Mouse (Mus musculus): ENCODE results near the gene Olfr1206. TPM values are rescaled to one million over a fixed set of nuclear protein-coding genes. Genes with fewer than 3 reads are reported as not detected.

The Olfr1206 gene
- total RNA-seq (2015), result not detected in 2 replicates
- total RNA-seq (2017), result not detected in 2 replicates

- no peak for ATAC-seq (ENCODE audit: poor library complexity, severe bottlenecking)
These were observed at the start of gene Olfr1206 for GRCm38 (mm10) chr2:88862931-88863330. Olfr1206 (plus strand) TSS chr2:88863231.

DNA sequence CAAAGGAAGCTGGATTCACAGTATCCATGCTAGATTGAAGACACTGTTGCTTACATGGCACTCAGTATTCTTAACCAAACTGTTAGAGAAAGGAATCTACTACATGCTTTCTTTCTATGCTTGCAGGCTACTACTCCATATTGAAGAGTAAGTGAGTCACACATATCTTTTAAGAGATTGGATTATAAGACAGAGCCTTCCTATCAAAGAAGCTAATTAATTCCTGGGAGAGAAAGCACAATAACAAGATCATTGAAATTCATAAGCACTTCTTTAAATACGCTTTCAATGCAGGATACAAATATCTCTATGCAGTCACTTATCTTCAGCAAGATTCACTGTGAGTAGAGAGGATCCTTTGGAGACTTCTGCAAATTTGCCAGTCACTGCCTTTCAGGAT is 48.8 kb upstream of the Olfr1206 start, which contains the start of gene Olfr1202:
TSS of gene Olfr1202 (plus strand) at position 301 of the 400 bp plus-strand sequence.
- ATAC-seq (ENCODE audit: poor library complexity, severe bottlenecking), result no peak

DNA sequence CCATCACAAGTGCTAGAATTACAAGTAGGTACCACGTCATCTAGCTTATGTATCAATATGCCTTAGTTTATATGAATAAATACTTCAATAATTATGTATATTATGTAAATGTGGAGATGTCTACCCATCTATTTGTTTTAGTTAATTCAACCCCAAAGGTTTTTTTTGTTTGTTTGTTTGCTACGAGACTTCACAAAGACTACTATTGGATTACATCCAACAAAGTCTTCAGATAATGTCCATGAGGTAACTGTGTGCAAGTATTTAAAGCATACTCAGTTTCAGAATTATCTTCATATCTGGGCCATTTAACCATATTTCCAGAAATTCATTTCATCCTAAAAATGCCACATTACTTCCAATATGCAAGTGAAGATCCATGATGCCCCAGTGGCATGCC is 33.6 kb upstream of the Olfr1206 start, which contains the start of gene Olfr1205:
TSS of gene Olfr1205 (plus strand) at position 301 of the 400 bp plus-strand sequence.
- ATAC-seq (ENCODE audit: poor library complexity, severe bottlenecking), result no peak

DNA sequence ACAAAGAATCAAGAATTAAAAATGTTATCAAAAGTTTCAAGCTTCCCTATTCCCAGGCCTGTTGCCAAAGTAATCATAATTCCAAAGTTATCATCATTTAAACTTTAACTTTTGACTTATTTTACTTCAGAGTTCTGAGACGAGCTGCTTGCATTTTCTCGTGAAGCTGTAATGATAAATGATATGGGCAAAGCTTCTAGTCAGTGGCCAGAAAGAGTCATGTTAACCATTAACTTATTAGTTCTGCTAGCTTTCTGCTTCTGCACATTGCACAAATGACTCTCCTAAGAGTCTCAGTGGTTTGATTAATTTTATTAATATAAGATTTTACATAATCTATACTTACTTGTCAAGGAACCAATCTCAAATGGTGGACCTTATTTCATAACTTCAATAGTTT is 24.6 kb upstream of the Olfr1206 start:
- ATAC-seq (ENCODE audit: poor library complexity, severe bottlenecking), result no peak

- ATAC-seq (ENCODE audit: poor library complexity, severe bottlenecking), result no peak
These were observed 14.0 kb upstream of the Olfr1206 start, which contains the start of gene Olfr1204 for GRCm38 (mm10) chr2:88848992-88849391. Olfr1204 (plus strand) TSS chr2:88849292.

GRCm38 (mm10) chr2:88902211-88902610 is 39.2 kb downstream of the Olfr1206 start, which contains the start of gene Olfr1208:
Olfr1208 (minus strand) TSS chr2:88902311.
- no peak for ATAC-seq (ENCODE audit: poor library complexity, severe bottlenecking)

- no peak for ATAC-seq (ENCODE audit: poor library complexity, severe bottlenecking)
These were observed 52.0 kb downstream of the Olfr1206 start, which contains the start of gene Olfr1209 for GRCm38 (mm10) chr2:88915057-88915456. Olfr1209 (minus strand) TSS chr2:88915157.

Other genes starting within 250 kb of the Olfr1206 start
- not detected in 2 replicates for gene Olfr1191-ps1, start 222.7 kb upstream of the Olfr1206 start, total RNA-seq (2015)
- not detected in 2 replicates for gene Olfr1191-ps1, start 222.7 kb upstream of the Olfr1206 start, total RNA-seq (2017)
- gene Olfr1192-ps1, start 214.7 kb upstream of the Olfr1206 start, total RNA-seq (2015), result not detected in 2 replicates
- not detected in 2 replicates for gene Olfr1192-ps1, start 214.7 kb upstream of the Olfr1206 start, total RNA-seq (2017)
- not detected in 2 replicates for gene Olfr1193, start 187.6 kb upstream of the Olfr1206 start, total RNA-seq (2015)
- gene Olfr1193, start 187.6 kb upstream of the Olfr1206 start, total RNA-seq (2017), result not detected in 2 replicates
- gene Olfr1195, start 174.0 kb upstream of the Olfr1206 start, total RNA-seq (2015), result not detected in 2 replicates
- not detected in 2 replicates for gene Olfr1195, start 174.0 kb upstream of the Olfr1206 start, total RNA-seq (2017)
- gene Olfr1196, start 158.6 kb upstream of the Olfr1206 start, total RNA-seq (2015), result not detected in 2 replicates
- not detected in 2 replicates for gene Olfr1196, start 158.6 kb upstream of the Olfr1206 start, total RNA-seq (2017)
- gene Olfr1197, start 130.9 kb upstream of the Olfr1206 start, total RNA-seq (2015), result not detected in 2 replicates
- not detected in 2 replicates for gene Olfr1197, start 130.9 kb upstream of the Olfr1206 start, total RNA-seq (2017)
- gene Olfr1198, start 111.9 kb upstream of the Olfr1206 start, total RNA-seq (2015), result not detected in 2 replicates
- not detected in 2 replicates for gene Olfr1198, start 111.9 kb upstream of the Olfr1206 start, total RNA-seq (2017)
- not detected in 2 replicates for gene Olfr1199, start 102.8 kb upstream of the Olfr1206 start, total RNA-seq (2015)
- gene Olfr1199, start 102.8 kb upstream of the Olfr1206 start, total RNA-seq (2017), result not detected in 2 replicates
- gene Olfr1200, start 92.7 kb upstream of the Olfr1206 start, total RNA-seq (2015), result not detected in 2 replicates
- not detected in 2 replicates for gene Olfr1200, start 92.7 kb upstream of the Olfr1206 start, total RNA-seq (2017)
- not detected in 2 replicates for gene Olfr1201, start 70.2 kb upstream of the Olfr1206 start, total RNA-seq (2015)
- gene Olfr1201, start 70.2 kb upstream of the Olfr1206 start, total RNA-seq (2017), result not detected in 2 replicates
- not detected in 2 replicates for gene Olfr1202, start 48.7 kb upstream of the Olfr1206 start, total RNA-seq (2015)
- not detected in 2 replicates for gene Olfr1202, start 48.7 kb upstream of the Olfr1206 start, total RNA-seq (2017)
- gene Olfr1205, start 33.5 kb upstream of the Olfr1206 start, total RNA-seq (2015), result not detected in 2 replicates
- not detected in 2 replicates for gene Olfr1205, start 33.5 kb upstream of the Olfr1206 start, total RNA-seq (2017)
- gene Olfr1204, start 13.9 kb upstream of the Olfr1206 start, total RNA-seq (2015), result not detected in 2 replicates
- gene Olfr1204, start 13.9 kb upstream of the Olfr1206 start, total RNA-seq (2017), result not detected in 2 replicates
- gene Olfr1208, start 39.1 kb downstream of the Olfr1206 start, total RNA-seq (2015), result not detected in 2 replicates
- not detected in 2 replicates for gene Olfr1208, start 39.1 kb downstream of the Olfr1206 start, total RNA-seq (2017)
- not detected in 2 replicates for gene Olfr1209, start 51.9 kb downstream of the Olfr1206 start, total RNA-seq (2015)
- not detected in 2 replicates for gene Olfr1209, start 51.9 kb downstream of the Olfr1206 start, total RNA-seq (2017)
- not detected in 2 replicates for gene Olfr1211, start 74.9 kb downstream of the Olfr1206 start, total RNA-seq (2015)
- gene Olfr1211, start 74.9 kb downstream of the Olfr1206 start, total RNA-seq (2017), result not detected in 2 replicates
- not detected in 2 replicates for gene Olfr1212, start 90.7 kb downstream of the Olfr1206 start, total RNA-seq (2015)
- not detected in 2 replicates for gene Olfr1212, start 90.7 kb downstream of the Olfr1206 start, total RNA-seq (2017)
- gene Gm13762, start 117.0 kb downstream of the Olfr1206 start, total RNA-seq (2015), result not detected in 2 replicates
- gene Gm13762, start 117.0 kb downstream of the Olfr1206 start, total RNA-seq (2017), result not detected in 2 replicates
- not detected in 2 replicates for gene Olfr1214, start 129.4 kb downstream of the Olfr1206 start, total RNA-seq (2015)
- not detected in 2 replicates for gene Olfr1214, start 129.4 kb downstream of the Olfr1206 start, total RNA-seq (2017)
- not detected in 2 replicates for gene Olfr1215, start 143.7 kb downstream of the Olfr1206 start, total RNA-seq (2015)
- gene Olfr1215, start 143.7 kb downstream of the Olfr1206 start, total RNA-seq (2017), result not detected in 2 replicates
- not detected in 2 replicates for gene Olfr1216, start 155.1 kb downstream of the Olfr1206 start, total RNA-seq (2015)
- gene Olfr1216, start 155.1 kb downstream of the Olfr1206 start, total RNA-seq (2017), result not detected in 2 replicates
- gene Olfr1217, start 168.8 kb downstream of the Olfr1206 start, total RNA-seq (2015), result not detected in 2 replicates
- not detected in 2 replicates for gene Olfr1217, start 168.8 kb downstream of the Olfr1206 start, total RNA-seq (2017)
- gene Olfr1218, start 198.0 kb downstream of the Olfr1206 start, total RNA-seq (2015), result not detected in 2 replicates
- not detected in 2 replicates for gene Olfr1218, start 198.0 kb downstream of the Olfr1206 start, total RNA-seq (2017)
- not detected in 2 replicates for gene Olfr1219, start 220.3 kb downstream of the Olfr1206 start, total RNA-seq (2015)
- gene Olfr1219, start 220.3 kb downstream of the Olfr1206 start, total RNA-seq (2017), result not detected in 2 replicates
- gene Olfr1220, start 243.6 kb downstream of the Olfr1206 start, total RNA-seq (2015), result not detected in 2 replicates
- not detected in 2 replicates for gene Olfr1220, start 243.6 kb downstream of the Olfr1206 start, total RNA-seq (2017)